Mouse (Mus musculus) Patski (cell line): ENCODE measurements around the gene Zc3h4. TPM values are rescaled to one million over a fixed set of nuclear protein-coding genes. Genes with fewer than 3 reads are reported as not detected.

Experiments used
- ATAC-seq: fragments of 100-300 bp; one replicate; pipeline ENCODE4 v1.8.0; 2021
- CTCF ChIA-PET: fragments of 350-600 bp; sonication (Branson Sonifier 250); formaldehyde crosslinking; loops from one replicate; lab custom pipeline; 2022; ENCODE audit warnings: inconsistent platforms; lab: Charles Lee
- POLR2A ChIA-PET: fragments of 350-600 bp; sonication (Branson Sonifier 250); formaldehyde crosslinking; loops from one replicate; lab custom pipeline; 2022; ENCODE audit warnings: antibody characterized with exemption, inconsistent platforms; lab: Charles Lee
- DNase-seq: peaks from one replicate; pipeline ENCODE4 v3.0.0-alpha.2; 2011; ENCODE audit warnings: low read depth, low spot score
- H3K27me3 ChIP-seq: fragments of 371-371 bp; one replicate; pipeline ENCODE4 v1.5.1; 2021
- CTCF ChIP-seq: fragments of 100-300 bp; IDR thresholded peaks from one replicate; pipeline ENCODE4 v1.5.1; 2021
- in situ Hi-C: fragments of 300-500 bp; cut with MboI; formaldehyde crosslinking; loops from 3 replicates; pipeline ENCODE4 v1.11.1; 2018; ENCODE audit warnings: low pct_unique_long_range_greater_than_20kb, mixed read lengths
- polyA plus RNA-seq: library from polyadenylated mRNA; unstranded; gene quantifications from one replicate; pipeline ENCODE4 v1.2.3, GENCODE M21; 2021

Gene Zc3h4
- polyA plus RNA-seq, 1 experiment from 2014 or later: 41.9 TPM

GRCm38 (mm10) chr7:16422222-16422856 is 21.6 kb downstream of the Zc3h4 start:
- DNase-seq: no peak
- ChIA-PET POLR2A (no interaction called here), CTCF (interaction anchor here (1.2 kb wide), 1 partner anchor 9 kb away, joined by 3 read pairs; no protein-coding TSS in a partner anchor)
- ATAC-seq: no peak
- TF ChIP-seq CTCF: no peak
- in situ Hi-C loops: no loop called here
- H3K27me3 ChIP-seq: no peaks in the 10 kb centered on the region

DNA sequence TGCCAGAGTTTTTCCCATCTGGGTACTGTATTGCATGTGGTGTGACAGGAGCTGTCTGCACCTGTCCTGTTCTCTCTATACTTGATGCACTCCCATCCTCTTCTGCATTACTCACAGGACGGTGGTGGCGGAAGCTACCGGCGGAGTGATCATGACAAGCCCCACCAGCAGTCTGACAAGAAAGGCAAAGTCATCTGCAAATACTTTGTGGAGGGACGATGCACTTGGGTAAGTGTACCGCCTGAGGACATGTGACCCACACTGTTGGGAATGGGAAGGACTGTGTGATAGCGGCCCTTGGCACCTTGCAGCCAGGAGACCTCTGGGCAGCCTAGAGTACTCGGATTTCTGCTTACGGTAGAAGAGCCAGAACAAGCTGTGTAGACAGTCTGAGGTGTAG is 23.0 kb downstream of the Zc3h4 start:
- H3K27me3 ChIP-seq: no peaks in the 10 kb centered on the region
- no peak for DNase-seq
- in situ Hi-C loops: no loop called here
- no peak for ATAC-seq
- no peak for TF ChIP-seq CTCF
- ChIA-PET CTCF (interaction anchor here (1.2 to 5.9 kb wide), 3 partner anchors 8 to 26 kb away, joined by 3 to 56 read pairs (median 52); no protein-coding TSS in a partner anchor), POLR2A (no interaction called here)

- no peak for DNase-seq
- CTCF ChIA-PET: interaction anchor here (0.7 to 5.9 kb wide), 14 partner anchors 10 to 131 kb away, joined by 3 to 56 read pairs (median 6); partner anchors contain the start of genes Sae1 and Zc3h4
- H3K27me3 ChIP-seq: no peaks in the 10 kb centered on the region
- TF ChIP-seq CTCF: no peak
- in situ Hi-C loops: no loop called here
- POLR2A ChIA-PET: interaction anchor here (0.7 to 2.6 kb wide), 4 partner anchors 9 to 26 kb away, joined by 3 to 12 read pairs (median 5); no protein-coding TSS in a partner anchor
- no peak for ATAC-seq
These were observed 25.0 kb downstream of the Zc3h4 start for GRCm38 (mm10) chr7:16425721-16426120.

GRCm38 (mm10) chr7:16426129-16426729 is 25.5 kb downstream of the Zc3h4 start:
- ATAC-seq (peak; percentile 62), DNase-seq (no peak)
- in situ Hi-C loops: no loop called here
- POLR2A ChIA-PET: interaction anchor here (0.7 to 2.6 kb wide), 3 partner anchors 17 to 27 kb away, joined by 3 to 12 read pairs (median 6); no protein-coding TSS in a partner anchor
- H3K27me3 ChIP-seq: no peaks in the 10 kb centered on the region
- TF ChIP-seq CTCF: no peak
- CTCF ChIA-PET: interaction anchor here (0.7 to 5.9 kb wide), 14 partner anchors 11 to 132 kb away, joined by 3 to 56 read pairs (median 6); partner anchors contain the start of genes Sae1 and Zc3h4

GRCm38 (mm10) chr7:16433352-16433971 is 32.8 kb downstream of the Zc3h4 start:
- no peaks in the 10 kb centered on the region for H3K27me3 ChIP-seq
- POLR2A ChIA-PET: no interaction called here
- in situ Hi-C loops: loop anchor here (5.0 kb wide), 1 partner anchor 36 kb away; no protein-coding TSS in a partner anchor
- no peak for TF ChIP-seq CTCF
- CTCF ChIA-PET: interaction anchor here (0.9 to 1.3 kb wide), 2 partner anchors 56 to 107 kb away, joined by 3 read pairs; no protein-coding TSS in a partner anchor
- DNase-seq: no peak
- no peak for ATAC-seq

DNA sequence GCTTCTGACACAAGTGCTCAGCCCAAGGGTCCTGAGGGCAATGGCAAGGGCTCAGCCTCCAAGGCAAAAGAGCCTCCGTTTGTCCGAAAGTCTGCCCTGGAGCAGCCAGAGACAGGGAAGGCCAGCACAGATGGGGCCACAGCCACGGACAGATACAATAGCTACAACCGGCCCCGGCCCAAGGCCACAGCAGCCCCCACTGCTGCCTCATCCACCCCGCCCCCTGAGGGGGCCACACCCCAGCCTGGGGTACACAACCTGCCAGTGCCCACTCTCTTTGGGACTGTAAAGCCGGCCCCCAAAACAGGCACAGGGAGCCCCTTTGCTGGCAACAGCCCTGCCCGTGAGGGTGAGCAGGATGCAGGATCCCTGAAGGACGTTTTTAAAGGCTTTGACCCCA is 34.4 kb downstream of the Zc3h4 start:
- POLR2A ChIA-PET: no interaction called here
- TF ChIP-seq CTCF: no peak
- no peaks in the 10 kb centered on the region for H3K27me3 ChIP-seq
- no peak for ATAC-seq
- no peak for DNase-seq
- CTCF ChIA-PET: interaction anchor here (0.6 kb wide), 1 partner anchor 27 kb away, joined by 3 read pairs; no protein-coding TSS in a partner anchor
- in situ Hi-C loops: no loop called here

- in situ Hi-C loops: no loop called here
- DNase-seq (no peak), ATAC-seq (no peak)
- CTCF ChIA-PET: no interaction called here
- H3K27me3 ChIP-seq: no peaks in the 10 kb centered on the region
- TF ChIP-seq CTCF: no peak
- POLR2A ChIA-PET: no interaction called here
These were observed 40.5 kb downstream of the Zc3h4 start for GRCm38 (mm10) chr7:16441241-16441640.

- H3K27me3 ChIP-seq: no peaks in the 10 kb centered on the region
- DNase-seq (no peak), ATAC-seq (no peak)
- CTCF ChIA-PET: interaction anchor here (0.6 to 0.8 kb wide), 2 partner anchors 12 to 41 kb away, joined by 3 read pairs; no protein-coding TSS in a partner anchor
- TF ChIP-seq CTCF: no peak
- POLR2A ChIA-PET: no interaction called here
- in situ Hi-C loops: no loop called here
These were observed 50.9 kb downstream of the Zc3h4 start for GRCm38 (mm10) chr7:16451656-16452055.

- no peaks in the 10 kb centered on the region for H3K27me3 ChIP-seq
- POLR2A ChIA-PET: interaction anchor here (1.0 to 1.4 kb wide), 2 partner anchors 12 to 53 kb away, joined by 3 to 4 read pairs; no protein-coding TSS in a partner anchor
- ATAC-seq (peak; percentile 99), DNase-seq (peak; percentile 78)
- CTCF ChIA-PET: no interaction called here
- in situ Hi-C loops: no loop called here
- TF ChIP-seq CTCF: no peak
These were observed 51.9 kb downstream of the Zc3h4 start, which contains the start of gene Tmem160 for GRCm38 (mm10) chr7:16452587-16453073. Tmem160 (plus strand) TSS chr7:16452779.
